Comparison of ENCODE assay signal across 9 mouse cellular contexts in the genomic region with DNA sequence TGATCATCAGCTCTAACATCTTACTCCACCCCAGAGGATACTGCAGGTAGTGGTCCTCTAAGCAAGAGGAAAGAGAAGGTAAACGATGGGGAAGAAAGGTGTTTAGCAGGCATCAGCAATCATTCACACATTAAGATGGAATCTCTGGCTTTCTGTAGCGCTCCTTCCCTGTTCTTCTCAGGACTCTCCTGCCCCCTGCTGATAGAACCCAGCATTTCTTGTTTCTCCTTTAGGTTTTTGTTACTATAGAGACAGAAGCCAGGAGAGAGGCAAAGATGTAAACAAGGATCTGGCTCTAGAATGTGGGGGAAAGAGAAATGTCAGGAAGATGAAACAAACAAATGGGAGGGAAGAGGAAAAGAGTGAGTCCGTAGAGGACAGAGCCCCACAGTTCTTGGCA. TPM values are rescaled to one million over a fixed set of nuclear protein-coding genes. Genes with fewer than 3 reads are reported as not detected.
DNase-seq lines count a peak whose midpoint lies in the region; ATAC-seq and TF ChIP-seq lines count a peak whose summit lies in the region.
"Had no signal": no experiment of that assay in that cellular context is flagged by ENCODE, and none has a peak within 500 bp of the region (broad histone marks: within the 10 kb centered on the region; RNA-seq: fewer than 3 reads in every experiment).

No protein-coding gene starts in this region.

- WGBS in embryonic facial prominence, embryonic 10.5 days = 19% methylated on average over 3 of the region's 3 CpGs
- WGBS in intestine, postnatal 0 days = 5% methylated on average over 3 of the region's 3 CpGs

- H3K4me2 ChIP-seq in intestine, postnatal 0 days (replicated peaks; ENCODE audit: low read depth) = no peak overlapping the region

- intact Hi-C loops in gastrocnemius, adult 2 months (cut with DNase I) = no loop called here
- intact Hi-C loops in left cerebral cortex, postnatal 10 days (cut with DNase I) = loop anchor here (10.0 kb wide), 1 partner anchor 191 kb away; no protein-coding TSS in a partner anchor

- no peak for DNase-seq in gastrocnemius, adult 2 months
- no peak for DNase-seq in gastrocnemius, adult 8-10 months (ENCODE audit: low spot score in 2 of 2)
- peak; percentile 14 for DNase-seq in adipocyte (ENCODE audit: low spot score)
- peak; percentile 54 for DNase-seq in embryonic facial prominence, embryonic 10.5 days (ENCODE audit: low spot score)
- DNase-seq in left cerebral cortex, postnatal 10 days (ENCODE audit: extremely low spot score in 1 of 2, low spot score in 2 of 2) = peak; percentile 42 to 48
- DNase-seq in right cerebral cortex, adult 18-20 months = peak; percentile 78
- DNase-seq in thymus, adult 18-20 months = no peak

- no peaks in the 10 kb centered on the region for H3K9me3 ChIP-seq in embryonic facial prominence, embryonic 10.5 days
- H3K9me3 ChIP-seq in intestine, postnatal 0 days (ENCODE audit: control insufficient read depth) = no peaks in the 10 kb centered on the region

- no peaks in the 10 kb centered on the region for H3K4me1 ChIP-seq in embryonic facial prominence, embryonic 10.5 days
- H3K4me1 ChIP-seq in intestine, postnatal 0 days (replicated peaks; ENCODE audit: control insufficient read depth, insufficient read depth, low read length) = no peaks in the 10 kb centered on the region

- ATAC-seq in intestine, postnatal 0 days = no peak

- no peak overlapping the region for H3K9ac ChIP-seq in intestine, postnatal 0 days (ENCODE audit: low read depth, low read length)

- peak; percentile 23; the same call in 1 of the 2 replicates for TF ChIP-seq CTCF in gastrocnemius, adult 2 months (IDR thresholded peaks at IDR 0.05)
- TF ChIP-seq CTCF in intestine, postnatal 0 days (IDR thresholded peaks at IDR 0.05; ENCODE audit: low read depth) = peak; percentile 79

- no peaks in the 10 kb centered on the region for H3K36me3 ChIP-seq in embryonic facial prominence, embryonic 10.5 days (replicated peaks)
- H3K36me3 ChIP-seq in intestine, postnatal 0 days (ENCODE audit: control insufficient read depth, insufficient read depth) = no peaks in the 10 kb centered on the region

- H3K27me3 ChIP-seq in embryonic facial prominence, embryonic 10.5 days (replicated peaks; ENCODE audit: low read depth, poor library complexity, severe bottlenecking) = no peaks in the 10 kb centered on the region
- H3K27me3 ChIP-seq in intestine, postnatal 0 days (replicated peaks; ENCODE audit: control insufficient read depth, insufficient read depth, low read length) = no peaks in the 10 kb centered on the region

- H3K27ac ChIP-seq in gastrocnemius, adult 2 months = no peak overlapping the region
- H3K27ac ChIP-seq in embryonic facial prominence, embryonic 10.5 days (replicated peaks) = no peak overlapping the region
- H3K27ac ChIP-seq in intestine, postnatal 0 days (ENCODE audit: low read depth, low read length) = no peak overlapping the region

- no peak overlapping the region for H3K4me3 ChIP-seq in gastrocnemius, adult 2 months
- no peak overlapping the region for H3K4me3 ChIP-seq in embryonic facial prominence, embryonic 10.5 days
- no peak overlapping the region for H3K4me3 ChIP-seq in intestine, postnatal 0 days (ENCODE audit: low read depth, low read length)
- H3K4me3 ChIP-seq: myocyte had no signal

RNA-seq across cellular contexts. Expression of gene Tenm2, which starts 49.6 kb away (rescaled TPM):
- under 1 TPM; 0.42 to 0.43 TPM for total RNA-seq in gastrocnemius, adult 2 months (2021)
- total RNA-seq in gastrocnemius, adult 8-10 months (2022) = under 1 TPM; 0.19 to 0.62 (median 0.31) TPM
- 1.8 and 3.7 TPM in 2 replicates for polyA plus RNA-seq in embryonic facial prominence, embryonic 10.5 days (2016; fragmentation: Nextera tagmentation; extraction: Ambion mirVana)
- 0.12 and 0.26 TPM in 2 replicates for polyA plus RNA-seq in intestine, postnatal 0 days (2015; fragmentation: Nextera tagmentation; extraction: Ambion mirVana)
- 100 to 1,000 TPM; 112 to 116 TPM for total RNA-seq in left cerebral cortex, postnatal 10 days (2021)

Comparison
In these comparisons a context has a peak if more than half of its experiments do, and no peak if none do; other contexts are left out.
1. DNase-seq: peak in adipocyte (single experiment), embryonic facial prominence, embryonic 10.5 days (single experiment), left cerebral cortex, postnatal 10 days (2 of 2) and right cerebral cortex, adult 18-20 months (single experiment); none in gastrocnemius, adult 2 months (single experiment), gastrocnemius, adult 8-10 months (0 of 2) and thymus, adult 18-20 months (0 of 2).
2. RNA of gene Tenm2, which starts 49.6 kb away (total RNA-seq): 112 to 116 TPM in left cerebral cortex, postnatal 10 days; 0.42 to 0.43 TPM in gastrocnemius, adult 2 months and 0.19 to 0.62 TPM in gastrocnemius, adult 8-10 months; every median in the first group is over 10 times any median in the second.